Mouse (Mus musculus) hindbrain, embryonic 16.5 days (tissue): ENCODE measurements around the gene Mindy2. TPM values are rescaled to one million over a fixed set of nuclear protein-coding genes. Genes with fewer than 3 reads are reported as not detected.

ENCODE experiments used
- ATAC-seq: fragments of 200-750 bp; cut with Nextera tagmentation; 2 replicates; pipeline ENCODE4 v1.8.0; 2017; ENCODE audit warnings: moderate TSS enrichment, moderate library complexity
- H3K27ac ChIP-seq: fragments of 300-500 bp; sonication (generic); 2 replicates; pipeline ENCODE4 v1.5.1; 2014; ENCODE audit warnings: low read depth, mild to moderate bottlenecking, control low read depth, low read length, moderate library complexity
- H3K27me3 ChIP-seq: fragments of 300-500 bp; sonication (generic); replicated peaks from 2 replicates; pipeline ENCODE4 v1.6.1; 2014; ENCODE audit warnings: low read length; ENCODE audit not compliant: control insufficient read depth, insufficient read depth
- H3K36me3 ChIP-seq: fragments of 300-500 bp; sonication (generic); 2 replicates; pipeline ENCODE4 v1.6.1; 2014; ENCODE audit warnings: mild to moderate bottlenecking, low read length, moderate library complexity, mixed read lengths; ENCODE audit not compliant: control insufficient read depth, insufficient read depth
- H3K4me1 ChIP-seq: fragments of 300-500 bp; sonication (generic); 2 replicates; pipeline ENCODE4 v1.6.1; 2014; ENCODE audit warnings: low read depth, low read length; ENCODE audit not compliant: control insufficient read depth, insufficient read depth
- H3K4me2 ChIP-seq: fragments of 300-500 bp; sonication (generic); 2 replicates; pipeline ENCODE4 v1.6.1; 2014; ENCODE audit warnings: mild to moderate bottlenecking, low read length, control low read depth, moderate library complexity
- H3K4me3 ChIP-seq: fragments of 300-500 bp; sonication (generic); 2 replicates; pipeline ENCODE4 v1.5.1; 2014; ENCODE audit warnings: mild to moderate bottlenecking, low read length, control low read depth, moderate library complexity
- H3K9ac ChIP-seq: fragments of 300-500 bp; sonication (generic); 2 replicates; pipeline ENCODE4 v1.6.1; 2014; ENCODE audit warnings: low read depth, mild to moderate bottlenecking, control low read depth, low read length, moderate library complexity
- H3K9me3 ChIP-seq: fragments of 300-500 bp; sonication (generic); 2 replicates; pipeline ENCODE4 v1.6.1; 2014; ENCODE audit warnings: mild to moderate bottlenecking, low read length, moderate library complexity; ENCODE audit not compliant: control insufficient read depth
- WGBS: fragments of 180-500 bp; shearing (Covaris S2); extraction: QIAGEN DNeasy Blood & Tissue Kit; methylation state at CpG from one replicate; pipeline ENCODE4 v1.1.7; 2014; 5-methylcytosine and 5-hydroxymethylcytosine counted together
- polyA plus RNA-seq: library from polyadenylated mRNA; unstranded; fragments of >200 nt; fragmentation: Nextera tagmentation; extraction: Ambion mirVana; gene quantifications from 2 replicates; pipeline ENCODE4 v1.2.1, GENCODE M21; 2015

Mindy2 gene
- 20.1 and 22.2 TPM in 2 replicates for polyA plus RNA-seq

DNA sequence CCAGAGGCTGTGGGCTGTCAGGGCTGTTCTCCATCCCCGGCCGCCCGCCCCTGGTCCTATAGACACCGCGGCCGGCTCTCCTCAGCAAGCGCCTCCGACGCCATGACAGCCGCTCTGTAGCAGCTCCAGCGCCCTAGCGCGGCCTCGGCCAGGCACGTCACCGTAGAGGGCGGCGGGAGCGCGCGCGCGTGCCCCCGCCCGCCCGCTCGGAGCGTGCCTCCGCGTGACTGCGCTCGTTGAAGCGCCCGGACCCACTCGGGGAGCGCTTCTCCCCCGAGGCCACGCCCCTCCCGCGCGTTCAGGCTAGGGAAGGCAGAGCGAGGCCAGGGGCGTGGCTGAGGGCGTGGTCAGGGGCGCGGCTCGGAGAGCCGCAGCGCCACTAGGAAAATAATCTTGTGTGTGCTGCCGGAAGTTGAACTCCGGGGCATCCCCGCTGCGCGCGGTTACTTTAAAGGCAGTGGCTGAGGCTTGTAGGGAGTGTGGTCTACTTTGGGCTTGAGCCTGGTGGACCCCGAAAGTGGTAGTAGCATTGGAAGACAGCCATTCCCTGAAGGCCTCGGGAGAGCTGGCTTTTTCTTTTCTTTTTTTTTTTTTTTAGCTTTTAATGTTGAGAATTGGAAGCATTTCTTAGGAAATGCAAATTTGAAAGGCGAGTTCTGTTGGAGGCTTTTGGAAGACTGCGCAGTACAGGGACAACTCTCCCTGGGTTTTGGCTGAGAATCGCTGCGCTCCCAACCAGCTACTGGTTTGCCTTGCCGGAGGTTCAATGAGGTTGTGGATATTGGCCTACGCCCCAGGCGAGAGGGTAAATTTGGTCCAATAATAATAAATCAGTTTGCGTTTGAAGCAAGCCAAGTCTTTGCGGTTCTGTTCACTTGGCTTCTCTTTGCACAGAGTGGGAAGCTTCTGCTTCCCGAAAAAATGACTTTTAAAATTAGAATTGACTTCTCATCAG is at the start of gene Mindy2:
TSS of gene Mindy2 (minus strand) at position 162 of the 955 bp plus-strand sequence.
- Histone ChIP-seq H3K27me3 (no peaks in the 10 kb centered on the region), H3K9me3 (no peaks in the 10 kb centered on the region), H3K4me3 (peak within 1 kb of the TSS; percentile 99), H3K4me1 (peaks cover 27% of the 10 kb centered on the region), H3K4me2 (peak within 1 kb of the TSS; percentile 65), H3K27ac (peak within 1 kb of the TSS; percentile 98), H3K9ac (peak within 1 kb of the TSS; percentile 99), H3K36me3 (no peaks in the 10 kb centered on the region)
- 2% methylated on average over 64 of the region's 67 CpGs for WGBS
- ATAC-seq: peak; percentile 98

DNA sequence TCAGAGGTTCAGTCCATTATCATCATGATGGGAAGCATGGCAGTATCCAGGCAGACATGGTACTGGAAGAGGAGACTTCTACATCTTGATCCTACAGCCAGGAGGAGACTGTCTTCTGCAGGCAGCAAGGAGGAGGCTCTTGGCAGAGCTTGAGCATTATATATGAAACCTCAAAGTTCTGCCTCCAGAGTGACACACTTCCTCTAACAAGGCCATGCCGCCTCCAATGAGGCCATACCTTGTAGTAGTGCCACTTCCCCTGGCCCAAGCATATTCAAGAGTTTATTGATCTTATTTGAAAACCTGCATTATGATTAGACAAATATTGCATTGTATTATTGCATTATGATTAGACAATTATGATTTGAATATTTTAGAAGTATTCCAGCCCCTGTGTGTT is 49.5 kb upstream of the Mindy2 start:
- 90% methylated on average over 1 of the region's 1 CpGs for whole genome bisulfite sequencing
- Histone ChIP-seq H3K36me3 (0 out of 2 replicates have a peak, but pooled peaks cover 2% of the 10 kb centered on the region), H3K4me3 (no peak overlapping the region), H3K9ac (no peak overlapping the region), H3K4me1 (no peaks in the 10 kb centered on the region), H3K27me3 (no peaks in the 10 kb centered on the region), H3K9me3 (no peaks in the 10 kb centered on the region), H3K4me2 (no peak overlapping the region), H3K27ac (no peak overlapping the region)
- no peak for ATAC-seq

DNA sequence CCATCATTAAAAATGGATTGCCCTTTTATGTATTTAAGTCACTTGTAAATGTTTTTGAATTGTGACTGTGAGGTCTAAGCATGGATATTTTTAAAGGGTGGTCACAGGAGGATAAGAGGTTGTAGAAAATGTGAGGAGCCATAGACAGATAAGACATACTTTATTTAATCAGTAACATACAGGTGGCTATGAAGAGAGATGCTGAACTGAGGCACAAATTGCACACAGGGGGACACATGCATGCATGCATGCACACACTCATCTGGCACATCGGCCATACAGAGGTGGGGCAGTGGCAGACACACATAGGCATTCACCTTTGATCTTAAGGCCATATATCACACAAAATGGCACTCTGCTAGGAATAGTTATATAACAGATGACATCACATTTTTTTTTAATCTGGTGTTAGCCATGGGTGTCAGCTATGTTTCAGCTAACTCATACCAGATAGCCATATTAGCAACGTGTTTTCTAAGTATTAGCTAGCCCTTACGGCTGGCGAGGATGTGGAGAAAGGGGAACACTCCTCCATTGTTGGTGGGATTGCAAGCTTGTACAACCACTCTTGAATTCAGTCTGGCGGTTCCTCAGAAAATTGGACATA is 46.7 kb upstream of the Mindy2 start:
- H3K27me3 ChIP-seq: no peaks in the 10 kb centered on the region
- H3K9ac ChIP-seq: no peak overlapping the region
- 0 out of 2 replicates have a peak, but pooled peaks cover 2% of the 10 kb centered on the region for H3K36me3 ChIP-seq
- no peak for ATAC-seq
- H3K9me3 ChIP-seq: no peaks in the 10 kb centered on the region
- H3K4me3 ChIP-seq: no peak overlapping the region
- WGBS: 92% methylated on average over 5 of the region's 5 CpGs
- no peak overlapping the region for H3K27ac ChIP-seq
- no peak overlapping the region for H3K4me2 ChIP-seq
- no peaks in the 10 kb centered on the region for H3K4me1 ChIP-seq

DNA sequence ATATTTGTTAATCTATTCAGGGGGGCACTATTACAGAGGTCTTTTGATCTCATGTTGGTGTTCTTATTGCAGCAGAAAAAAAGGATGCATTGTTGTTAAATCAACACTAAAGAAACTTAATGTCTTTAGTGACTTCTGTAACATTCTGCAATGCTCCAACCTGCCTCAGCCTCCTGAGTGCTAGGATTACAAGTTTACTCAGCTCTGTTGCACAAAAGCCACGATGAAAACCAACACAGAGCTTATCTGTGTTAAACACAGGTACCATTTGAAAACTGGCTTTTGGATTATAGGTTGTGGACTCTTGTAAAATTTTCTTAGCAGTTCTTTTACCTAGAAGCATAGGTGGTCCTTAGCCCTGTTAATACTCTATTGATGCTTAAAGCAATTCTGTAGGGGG is 41.1 kb upstream of the Mindy2 start:
- 85% methylated on average over 1 of the region's 1 CpGs for WGBS
- Histone ChIP-seq H3K27me3 (no peaks in the 10 kb centered on the region), H3K27ac (no peak overlapping the region), H3K36me3 (no peaks in the 10 kb centered on the region), H3K4me2 (no peak overlapping the region), H3K9me3 (no peaks in the 10 kb centered on the region), H3K4me1 (no peaks in the 10 kb centered on the region), H3K4me3 (no peak overlapping the region), H3K9ac (no peak overlapping the region)
- no peak for ATAC-seq

DNA sequence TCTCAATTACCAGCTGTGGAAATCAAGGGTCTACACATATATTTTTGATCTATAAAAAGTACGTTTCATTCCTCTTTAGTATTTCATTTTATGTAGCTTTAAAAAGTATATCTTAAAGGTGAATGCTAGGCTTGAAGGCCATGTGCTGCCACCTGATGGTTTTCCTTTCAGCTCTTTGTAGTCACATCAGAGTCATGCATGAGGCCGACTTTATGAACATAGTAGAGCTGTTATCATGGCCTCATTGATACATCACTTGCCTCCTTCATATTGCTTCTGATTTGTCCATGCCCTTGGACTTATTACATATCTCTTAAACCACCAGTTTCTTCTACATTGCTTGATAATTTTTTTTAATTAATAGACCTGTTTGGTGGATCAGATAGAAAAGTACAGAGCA is 38.7 kb upstream of the Mindy2 start:
- Histone ChIP-seq H3K27ac (no peak overlapping the region), H3K4me2 (no peak overlapping the region), H3K9ac (no peak overlapping the region), H3K4me3 (no peak overlapping the region), H3K36me3 (no peaks in the 10 kb centered on the region), H3K9me3 (no peaks in the 10 kb centered on the region), H3K27me3 (no peaks in the 10 kb centered on the region), H3K4me1 (no peaks in the 10 kb centered on the region)
- WGBS: 94% methylated on average over 2 of the region's 2 CpGs
- no peak for ATAC-seq

DNA sequence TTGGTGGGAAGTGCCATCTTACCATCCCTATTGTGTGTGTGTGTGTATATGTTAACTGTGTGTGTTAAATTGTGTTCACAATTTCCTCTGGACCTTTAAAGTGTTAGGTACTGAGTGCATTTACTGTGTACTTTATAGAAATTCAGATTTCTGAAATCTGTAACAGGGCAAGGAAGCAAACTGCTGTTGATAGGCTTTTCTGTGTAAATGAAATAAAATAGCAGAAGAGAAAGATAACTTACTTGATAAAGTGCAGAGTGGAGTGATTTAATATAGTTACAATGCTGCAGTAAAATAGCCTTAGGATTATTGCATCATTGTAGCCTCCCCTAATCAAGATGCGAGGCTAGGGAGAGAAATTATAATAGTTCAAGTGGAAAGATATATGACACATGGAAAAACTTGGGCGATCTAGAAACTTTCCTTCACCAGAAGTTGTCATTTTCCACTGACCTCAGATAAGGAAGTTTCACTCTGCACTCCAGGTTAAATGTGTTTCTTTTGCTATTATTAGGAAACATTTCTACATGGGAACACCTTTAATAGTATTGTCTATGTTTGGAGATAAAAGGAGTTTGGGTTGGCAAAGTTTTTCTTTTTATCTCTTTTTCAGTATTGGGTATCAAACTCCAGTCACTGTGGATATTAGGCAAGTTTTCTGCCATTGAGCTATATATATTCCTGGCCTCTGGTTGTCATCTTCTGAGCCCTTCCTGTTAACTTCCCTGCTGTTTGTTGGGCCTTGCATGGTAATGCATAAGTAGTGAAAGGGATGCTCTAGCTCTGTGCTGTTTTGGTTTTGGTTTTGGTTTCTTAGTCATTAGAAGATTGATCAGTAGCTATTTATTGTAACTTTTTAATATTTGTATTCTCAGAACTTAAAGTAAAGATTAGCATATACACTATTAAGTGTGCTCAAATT is 35.1 kb upstream of the Mindy2 start:
- no peaks in the 10 kb centered on the region for H3K27me3 ChIP-seq
- WGBS: 82% methylated on average over 2 of the region's 2 CpGs
- H3K9me3 ChIP-seq: no peaks in the 10 kb centered on the region
- H3K4me2 ChIP-seq: no peak overlapping the region
- ATAC-seq: no peak
- H3K27ac ChIP-seq: no peak overlapping the region
- no peak overlapping the region for H3K9ac ChIP-seq
- H3K36me3 ChIP-seq: no peaks in the 10 kb centered on the region
- H3K4me3 ChIP-seq: no peak overlapping the region
- H3K4me1 ChIP-seq: no peaks in the 10 kb centered on the region

DNA sequence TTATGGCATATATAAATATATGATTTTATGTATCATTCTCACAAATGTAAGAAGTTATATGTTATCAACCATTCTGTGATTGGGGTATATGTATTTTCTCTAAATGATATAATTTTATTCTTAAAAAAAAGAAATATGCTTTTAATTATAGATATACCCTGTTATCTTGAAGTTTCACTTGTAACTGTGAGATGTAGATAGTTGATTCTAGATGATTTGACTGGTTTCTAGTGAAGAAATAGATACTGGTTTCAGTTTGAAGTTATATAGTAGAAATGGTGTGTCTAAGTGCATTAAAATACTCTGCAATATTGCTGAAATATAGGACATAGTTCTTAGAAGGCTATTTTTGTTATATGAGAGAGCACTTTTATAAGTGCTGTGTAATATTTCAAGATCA is 33.6 kb upstream of the Mindy2 start:
- Histone ChIP-seq H3K4me2 (no peak overlapping the region), H3K27ac (no peak overlapping the region), H3K9ac (no peak overlapping the region), H3K27me3 (no peaks in the 10 kb centered on the region), H3K36me3 (no peaks in the 10 kb centered on the region), H3K4me1 (no peaks in the 10 kb centered on the region), H3K9me3 (no peaks in the 10 kb centered on the region), H3K4me3 (no peak overlapping the region)
- ATAC-seq: no peak

DNA sequence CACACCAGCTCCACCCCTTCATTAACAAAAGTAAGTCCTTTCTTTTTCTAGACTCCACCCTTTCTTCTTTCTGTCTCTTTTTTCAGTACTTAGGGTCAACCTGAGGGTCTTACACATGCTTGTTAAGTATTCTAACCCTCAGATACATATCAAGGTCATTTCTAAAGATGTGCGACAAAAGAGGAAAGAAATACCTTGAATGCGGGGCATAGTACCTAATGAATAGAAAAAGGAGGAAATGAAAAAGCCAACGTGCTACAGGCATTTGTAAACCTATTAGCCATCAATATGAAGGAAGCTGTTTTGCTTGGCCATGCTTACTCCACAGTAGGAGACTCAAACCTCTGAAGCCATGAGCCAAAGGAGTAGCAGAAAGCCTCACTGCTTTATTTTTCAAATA is 33.0 kb upstream of the Mindy2 start:
- no peaks in the 10 kb centered on the region for H3K9me3 ChIP-seq
- no peaks in the 10 kb centered on the region for H3K27me3 ChIP-seq
- no peak overlapping the region for H3K4me3 ChIP-seq
- ATAC-seq: no peak
- H3K4me1 ChIP-seq: no peaks in the 10 kb centered on the region
- H3K27ac ChIP-seq: no peak overlapping the region
- H3K36me3 ChIP-seq: no peaks in the 10 kb centered on the region
- WGBS: 76% methylated on average over 3 of the region's 3 CpGs
- H3K4me2 ChIP-seq: no peak overlapping the region
- no peak overlapping the region for H3K9ac ChIP-seq
